Mouse (Mus musculus) kidney, embryonic 14.5 days (tissue): ENCODE measurements around the gene Tpr. TPM values are rescaled to one million over a fixed set of nuclear protein-coding genes. Genes with fewer than 3 reads are reported as not detected.

Source experiments
- ATAC-seq: fragments of 200-750 bp; cut with Nextera tagmentation; 2 replicates; pipeline ENCODE4 v1.8.0; 2017; ENCODE audit warnings: moderate number of reproducible peaks, mild to moderate bottlenecking, moderate TSS enrichment, moderate library complexity; ENCODE audit not compliant: low FRiP score, low TSS enrichment
- H3K27ac ChIP-seq: fragments of 300-500 bp; sonication (generic); 2 replicates; pipeline ENCODE4 v1.5.1; 2014; ENCODE audit warnings: low read depth, mild to moderate bottlenecking, low read length, moderate library complexity, mixed read lengths
- H3K27me3 ChIP-seq: fragments of 300-500 bp; sonication (generic); 2 replicates; pipeline ENCODE4 v1.6.1; 2014; ENCODE audit warnings: mild to moderate bottlenecking, low read length; ENCODE audit not compliant: control insufficient read depth, insufficient read depth
- H3K36me3 ChIP-seq: fragments of 300-500 bp; sonication (generic); 2 replicates; pipeline ENCODE4 v1.6.1; 2014; ENCODE audit warnings: low read length, mixed read lengths; ENCODE audit not compliant: control insufficient read depth, insufficient read depth
- H3K4me1 ChIP-seq: fragments of 300-500 bp; sonication (generic); 2 replicates; pipeline ENCODE4 v1.6.1; 2014; ENCODE audit warnings: low read length, mixed read lengths; ENCODE audit not compliant: control insufficient read depth, insufficient read depth
- H3K4me2 ChIP-seq: fragments of 300-500 bp; sonication (generic); replicated peaks from 2 replicates; pipeline ENCODE4 v1.6.1; 2014; ENCODE audit warnings: low read depth, mild to moderate bottlenecking, low read length
- H3K4me3 ChIP-seq: fragments of 300-500 bp; sonication (generic); 2 replicates; pipeline ENCODE4 v1.5.1; 2014; ENCODE audit warnings: mild to moderate bottlenecking, low read length
- H3K9ac ChIP-seq: fragments of 300-500 bp; sonication (generic); 2 replicates; pipeline ENCODE4 v1.6.1; 2014; ENCODE audit warnings: low read depth, mild to moderate bottlenecking, low read length, moderate library complexity
- H3K9me3 ChIP-seq: fragments of 300-500 bp; sonication (generic); 2 replicates; pipeline ENCODE4 v1.6.1; 2016; ENCODE audit warnings: low read length; ENCODE audit not compliant: control insufficient read depth
- WGBS: fragments of 180-500 bp; shearing (Covaris S2); extraction: QIAGEN DNeasy Blood & Tissue Kit; methylation state at CpG from one replicate; pipeline ENCODE4 v1.1.7; 2014; 5-methylcytosine and 5-hydroxymethylcytosine counted together
- polyA plus RNA-seq: library from polyadenylated mRNA; unstranded; fragments of >200 nt; fragmentation: Nextera tagmentation; extraction: Ambion mirVana; gene quantifications from 2 replicates; pipeline ENCODE4 v1.2.1, GENCODE M21; 2014

Tpr gene
- polyA plus RNA-seq, 1 experiment from 2014 or later = 188 TPM

- 75% methylated on average over 3 of the region's 3 CpGs for WGBS
- Histone ChIP-seq H3K27me3 (no peaks in the 10 kb centered on the region), H3K4me1 (no peaks in the 10 kb centered on the region), H3K27ac (no peak overlapping the region), H3K4me3 (no peak overlapping the region), H3K4me2 (no peak overlapping the region), H3K36me3 (peaks cover 91% of the 10 kb centered on the region), H3K9me3 (no peaks in the 10 kb centered on the region), H3K9ac (no peak overlapping the region)
- ATAC-seq = no peak
These were observed 33.6 kb downstream of the Tpr start for GRCm38 (mm10) chr1:150426216-150426615.

GRCm38 (mm10) chr1:150438641-150439040 lies 46.0 kb downstream of the Tpr start:
- no peaks in the 10 kb centered on the region for H3K9me3 ChIP-seq
- ATAC-seq = no peak
- H3K27ac ChIP-seq = no peak overlapping the region
- no peak overlapping the region for H3K4me2 ChIP-seq
- H3K4me1 ChIP-seq = no peaks in the 10 kb centered on the region
- peaks cover 83% of the 10 kb centered on the region for H3K36me3 ChIP-seq
- 91% methylated on average over 3 of the region's 3 CpGs for WGBS
- H3K9ac ChIP-seq = no peak overlapping the region
- no peak overlapping the region for H3K4me3 ChIP-seq
- H3K27me3 ChIP-seq = no peaks in the 10 kb centered on the region

- no peak overlapping the region for H3K4me2 ChIP-seq
- WGBS = 78% methylated on average over 4 of the region's 4 CpGs
- H3K4me3 ChIP-seq = no peak overlapping the region
- H3K27me3 ChIP-seq = no peaks in the 10 kb centered on the region
- H3K36me3 ChIP-seq = peaks cover 81% of the 10 kb centered on the region
- H3K9me3 ChIP-seq = no peaks in the 10 kb centered on the region
- ATAC-seq = no peak
- H3K9ac ChIP-seq = no peak overlapping the region
- H3K4me1 ChIP-seq = no peaks in the 10 kb centered on the region
- no peak overlapping the region for H3K27ac ChIP-seq
These were observed 49.1 kb downstream of the Tpr start for GRCm38 (mm10) chr1:150441731-150442130.

- WGBS = 74% methylated on average over 5 of the region's 5 CpGs
These were observed 66.3 kb downstream of the Tpr start for GRCm38 (mm10) chr1:150458977-150459376.

GRCm38 (mm10) chr1:150459599-150459998 lies 67.0 kb downstream of the Tpr start:
- Histone ChIP-seq H3K9ac (no peak overlapping the region), H3K4me1 (no peaks in the 10 kb centered on the region), H3K9me3 (no peaks in the 10 kb centered on the region), H3K27me3 (no peaks in the 10 kb centered on the region), H3K4me3 (no peak overlapping the region), H3K36me3 (no peaks in the 10 kb centered on the region), H3K4me2 (no peak overlapping the region), H3K27ac (no peak overlapping the region)
- WGBS = 82% methylated on average over 3 of the region's 3 CpGs
- ATAC-seq = no peak

More at GRCm38 (mm10) chr1:150458977-150459376, 66.3 kb downstream of the Tpr start:
- Histone ChIP-seq H3K4me3 (no peak overlapping the region), H3K4me1 (no peaks in the 10 kb centered on the region), H3K9me3 (no peaks in the 10 kb centered on the region), H3K27me3 (no peaks in the 10 kb centered on the region), H3K36me3 (no peaks in the 10 kb centered on the region), H3K9ac (no peak overlapping the region), H3K27ac (no peak overlapping the region), H3K4me2 (no peak overlapping the region)
- no peak for ATAC-seq

GRCm38 (mm10) chr1:150460595-150460994 lies 68.0 kb downstream of the Tpr start:
- no peak overlapping the region for H3K9ac ChIP-seq
- no peaks in the 10 kb centered on the region for H3K4me1 ChIP-seq
- ATAC-seq = no peak
- 75% methylated on average over 7 of the region's 7 CpGs for WGBS
- no peaks in the 10 kb centered on the region for H3K27me3 ChIP-seq
- H3K27ac ChIP-seq = no peak overlapping the region
- H3K9me3 ChIP-seq = no peaks in the 10 kb centered on the region
- no peak overlapping the region for H3K4me3 ChIP-seq
- H3K4me2 ChIP-seq = no peak overlapping the region
- H3K36me3 ChIP-seq = no peaks in the 10 kb centered on the region

GRCm38 (mm10) chr1:150463068-150463467 lies 70.4 kb downstream of the Tpr start:
- no peaks in the 10 kb centered on the region for H3K9me3 ChIP-seq
- ATAC-seq = no peak
- no peaks in the 10 kb centered on the region for H3K4me1 ChIP-seq
- H3K27ac ChIP-seq = no peak overlapping the region
- H3K4me3 ChIP-seq = no peak overlapping the region
- H3K9ac ChIP-seq = no peak overlapping the region
- no peak overlapping the region for H3K4me2 ChIP-seq
- WGBS = 73% methylated on average over 5 of the region's 5 CpGs
- H3K36me3 ChIP-seq = no peaks in the 10 kb centered on the region
- no peaks in the 10 kb centered on the region for H3K27me3 ChIP-seq

- Histone ChIP-seq H3K27me3 (no peaks in the 10 kb centered on the region), H3K9me3 (no peaks in the 10 kb centered on the region), H3K4me3 (no peak overlapping the region), H3K4me2 (no peak overlapping the region), H3K4me1 (no peaks in the 10 kb centered on the region), H3K36me3 (no peaks in the 10 kb centered on the region), H3K9ac (no peak overlapping the region), H3K27ac (no peak overlapping the region)
- WGBS = 85% methylated on average over 4 of the region's 4 CpGs
- ATAC-seq = no peak
These were observed 71.1 kb downstream of the Tpr start for GRCm38 (mm10) chr1:150463691-150464090.

- ATAC-seq = no peak
These were observed 72.7 kb downstream of the Tpr start for GRCm38 (mm10) chr1:150465364-150465763.

More at GRCm38 (mm10) chr1:150465364-150465763, 72.7 kb downstream of the Tpr start:
- H3K4me1 ChIP-seq = no peaks in the 10 kb centered on the region
- H3K36me3 ChIP-seq = no peaks in the 10 kb centered on the region
- 85% methylated on average over 10 of the region's 10 CpGs for WGBS
- H3K27me3 ChIP-seq = no peaks in the 10 kb centered on the region
- H3K9ac ChIP-seq = no peak overlapping the region
- H3K27ac ChIP-seq = no peak overlapping the region
- H3K4me3 ChIP-seq = no peak overlapping the region
- no peak overlapping the region for H3K4me2 ChIP-seq
- H3K9me3 ChIP-seq = no peaks in the 10 kb centered on the region
